In the genomic region with DNA sequence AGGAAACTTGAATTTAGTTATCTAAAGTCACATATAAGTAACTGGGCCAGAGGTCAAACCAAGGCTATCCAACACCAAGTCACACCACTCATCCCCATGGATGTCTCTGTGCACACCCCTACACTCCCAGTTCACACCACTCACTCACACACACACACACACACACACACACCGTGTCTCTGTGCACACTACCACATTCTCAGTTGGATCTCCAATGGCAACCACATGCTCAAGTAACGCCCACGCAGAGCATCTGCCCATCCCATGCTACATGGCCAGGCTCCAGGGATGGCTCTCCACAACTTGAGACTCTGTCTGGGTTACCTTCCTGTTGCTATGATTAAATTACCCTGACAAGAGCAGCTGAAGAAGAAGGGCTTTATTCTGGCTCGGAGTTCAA, we compare ENCODE assay signal across 12 mouse cellular contexts.
DNase-seq lines count a peak whose midpoint lies in the region; TF ChIP-seq lines count a peak whose summit lies in the region.
"Had no signal": no experiment of that assay in that cellular context is flagged by ENCODE, and none has a peak within 500 bp of the region (broad histone marks: within the 10 kb centered on the region; RNA-seq: fewer than 3 reads in every experiment).

No protein-coding gene starts in this region.

- TF ChIP-seq CTCF in left cerebral cortex, adult 2 months (IDR thresholded peaks at IDR 0.05): no peak

- intact Hi-C loops in left cerebral cortex, adult 2 months (cut with DNase I): loop anchor here (2.0 kb wide), 1 partner anchor 16 kb away; no protein-coding TSS in a partner anchor

- no peak overlapping the region; the same call in 1 of the 2 replicates for H3K27ac ChIP-seq in left cerebral cortex, adult 2 months
- H3K27ac ChIP-seq: embryonic facial prominence, embryonic 15.5 days; hindbrain, postnatal 0 days had no signal

- H3K4me3 ChIP-seq in left cerebral cortex, adult 2 months: no peak overlapping the region
- H3K4me3 ChIP-seq: embryonic facial prominence, embryonic 15.5 days; megakaryocyte, embryonic 14.5 days had no signal

- DNase-seq in cerebellum, adult 18-20 months: peak; percentile 23 to 38
- no peak for DNase-seq in cerebellum, adult 11 months
- DNase-seq in frontal cortex, postnatal 36 days (ENCODE audit: low spot score in 2 of 2): peak; percentile 68 to 95
- peak; percentile 54 to 74 for DNase-seq in left cerebral cortex, adult 2 months (ENCODE audit: extremely low spot score in 1 of 2, low spot score in 2 of 2)
- DNase-seq in right cerebral cortex, postnatal 14 days: peak; percentile 87
- no peak for DNase-seq in adrenal gland, adult (ENCODE audit: inconsistent age in 2 of 2, low spot score in 1 of 2)
- DNase-seq in B cell, adult 2 months: no peak
- DNase-seq in urinary bladder, adult 2 months (ENCODE audit: low spot score): no peak
- DNase-seq: kidney, postnatal 14 days had no signal

Comparison
In these comparisons a context has a peak if more than half of its experiments do, and no peak if none do; other contexts are left out.
1. DNase-seq: peak in cerebellum, adult 18-20 months (2 of 2), frontal cortex, postnatal 36 days (2 of 2), left cerebral cortex, adult 2 months (2 of 2) and right cerebral cortex, postnatal 14 days (single experiment); none in cerebellum, adult 11 months (single experiment), adrenal gland, adult (0 of 2), B cell, adult 2 months (0 of 2) and urinary bladder, adult 2 months (single experiment).